Mouse (Mus musculus) myocyte (in vitro differentiated cells): ENCODE results near the gene Ndufb3. TPM values are rescaled to one million over a fixed set of nuclear protein-coding genes. Genes with fewer than 3 reads are reported as not detected.

Experiments used
- H3K27me3 ChIP-seq: one replicate; pipeline ENCODE4 v1.6.1; 2011; ENCODE audit not compliant: control insufficient read depth, insufficient read depth, insufficient read length
- H3K36me3 ChIP-seq: one replicate; pipeline ENCODE4 v1.6.1; 2011; ENCODE audit not compliant: control insufficient read depth, insufficient read depth
- H3K4me2 ChIP-seq: one replicate; pipeline ENCODE4 v1.6.1; 2011; ENCODE audit warnings: low read depth, control low read depth
- H3K4me3 ChIP-seq: one replicate; pipeline ENCODE4 v1.5.1; 2011; ENCODE audit warnings: mild to moderate bottlenecking, control low read depth, moderate library complexity
- H3K79me2 ChIP-seq: one replicate; pipeline ENCODE4 v1.6.1; 2011; ENCODE audit not compliant: control insufficient read depth, insufficient read depth
- H3ac ChIP-seq: one replicate; pipeline ENCODE4 v1.6.1; 2011; ENCODE audit not compliant: control insufficient read depth, insufficient read length
- CEBPB ChIP-seq: IDR thresholded peaks from 2 replicates; pipeline ENCODE4 v1.6.1; 2011; ENCODE audit warnings: mild to moderate bottlenecking, moderate library complexity; ENCODE audit not compliant: poor library complexity, insufficient read depth, severe bottlenecking
- E2F4 ChIP-seq: IDR thresholded peaks from one replicate; pipeline ENCODE4 v1.6.1; 2011; ENCODE audit warnings: mild to moderate bottlenecking, control low read depth, moderate library complexity; ENCODE audit not compliant: insufficient read depth
- MAX ChIP-seq: IDR thresholded peaks from one replicate; pipeline ENCODE4 v1.6.1; 2011; ENCODE audit warnings: low read depth, mild to moderate bottlenecking, control low read depth
- MYOD1 ChIP-seq, 3 experiments: IDR thresholded peaks; one replicate each; pipeline ENCODE4 v1.6.1; 2011; ENCODE audit warnings: control low read depth in 2 of 3, low read depth in 2 of 3, mild to moderate bottlenecking in 2 of 3, moderate library complexity in 1 of 3; ENCODE audit not compliant: insufficient read length in 2 of 3, control insufficient read depth in 1 of 3
- MYOG ChIP-seq, 3 experiments: IDR thresholded peaks; one replicate each; pipeline ENCODE4 v1.6.1; 2011; ENCODE audit warnings: control low read depth in 2 of 3, low read depth in 2 of 3, mild to moderate bottlenecking in 2 of 3; ENCODE audit not compliant: insufficient read length in 2 of 3, control insufficient read depth in 1 of 3, insufficient read depth in 1 of 3
- POLR2A ChIP-seq: IDR thresholded peaks from one replicate; pipeline ENCODE4 v1.6.1; 2011; ENCODE audit warnings: low read depth, mild to moderate bottlenecking, control low read depth, moderate library complexity; ENCODE audit not compliant: insufficient read length
- POLR2AphosphoS2 ChIP-seq: IDR thresholded peaks from one replicate; pipeline ENCODE4 v1.6.1; 2011; ENCODE audit warnings: low read depth, control low read depth; ENCODE audit not compliant: insufficient read length
- REST ChIP-seq: IDR thresholded peaks from one replicate; pipeline ENCODE4 v1.6.1; 2011; ENCODE audit warnings: mild to moderate bottlenecking, control low read depth, moderate library complexity; ENCODE audit not compliant: insufficient read depth, insufficient read length
- SRF ChIP-seq: IDR thresholded peaks from one replicate; pipeline ENCODE4 v1.6.1; 2011; ENCODE audit warnings: low read depth; ENCODE audit not compliant: control insufficient read depth, insufficient read length
- TCF12 ChIP-seq: IDR thresholded peaks from one replicate; pipeline ENCODE4 v1.6.1; 2011; ENCODE audit warnings: mild to moderate bottlenecking, control low read depth; ENCODE audit not compliant: poor library complexity, insufficient read depth, severe bottlenecking
- TCF3 ChIP-seq: IDR thresholded peaks from one replicate; pipeline ENCODE4 v1.6.1; 2011; ENCODE audit warnings: low read depth, control low read depth; ENCODE audit not compliant: insufficient read length
- USF1 ChIP-seq: IDR thresholded peaks from one replicate; pipeline ENCODE4 v1.6.1; 2011; ENCODE audit warnings: low read depth, mild to moderate bottlenecking, control low read depth, moderate library complexity
- polyA plus RNA-seq: library from polyadenylated mRNA; unstranded; fragments of >200 nt; fragmentation: generic; extraction: Trizol; gene quantifications from one replicate; pipeline ENCODE4 v1.2.1, GENCODE M21; 2012; ENCODE audit warnings: missing spikeins

Ndufb3 gene
- polyA plus RNA-seq, 1 experiment: 130 TPM

DNA sequence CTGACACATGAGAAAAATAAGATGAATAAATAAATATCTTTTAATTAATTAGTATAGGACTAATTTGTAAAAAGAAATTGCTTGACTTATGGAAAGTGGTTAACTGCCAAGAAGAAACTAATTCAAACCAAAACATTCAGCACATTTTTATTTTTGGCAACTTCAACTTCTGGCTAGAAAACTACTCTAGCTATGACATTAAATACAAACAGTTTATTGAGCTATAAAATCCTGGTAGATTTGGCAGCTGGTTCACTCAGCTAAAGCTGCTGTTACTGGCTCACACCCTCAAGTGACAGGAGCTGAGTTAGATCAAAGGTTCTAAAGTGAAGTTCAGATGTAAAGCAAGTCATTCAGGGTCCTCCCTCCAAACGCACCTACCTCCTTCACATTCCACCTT, 3.6 kb upstream of the Ndufb3 start:
- H3K79me2 ChIP-seq: peaks cover 81% of the 10 kb centered on the region
- H3K4me2 ChIP-seq: no peak overlapping the region
- H3ac ChIP-seq: no peak overlapping the region
- no peaks in the 10 kb centered on the region for H3K36me3 ChIP-seq
- no peaks in the 10 kb centered on the region for H3K27me3 ChIP-seq
- no peak for TF ChIP-seq MYOD1 (IDR thresholded peaks at IDR 0.05; ENCODE audit: control insufficient read depth in 1 of 3, insufficient read length in 2 of 3, low read depth in 2 of 3)
- H3K4me3 ChIP-seq: no peak overlapping the region

GRCm38 (mm10) chr1:58584271-58584670, 1.9 kb upstream of the Ndufb3 start:
- TF ChIP-seq MYOD1 (IDR thresholded peaks at IDR 0.05; ENCODE audit: control insufficient read depth in 1 of 3, insufficient read length in 2 of 3, low read depth in 2 of 3): no peak
- no peak for TF ChIP-seq SRF
- no peak for TF ChIP-seq REST
- TF ChIP-seq TCF12: no peak
- TF ChIP-seq POLR2AphosphoS2: no peak
- no peak for TF ChIP-seq USF1
- no peak for TF ChIP-seq MAX
- no peak for TF ChIP-seq TCF3
- TF ChIP-seq E2F4: no peak
- no peak for TF ChIP-seq MYOG (IDR thresholded peaks at IDR 0.05; ENCODE audit: control insufficient read depth in 1 of 3, insufficient read depth in 1 of 3, insufficient read length in 2 of 3, low read depth in 2 of 3)
- no peak for TF ChIP-seq CEBPB
- no peak for TF ChIP-seq POLR2A
- peaks cover 78% of the 10 kb centered on the region for H3K79me2 ChIP-seq

GRCm38 (mm10) chr1:58585373-58586170, 612 bp upstream of the Ndufb3 start:
- H3ac ChIP-seq: peak overlapping the region; percentile 63
- H3K79me2 ChIP-seq: peaks cover 70% of the 10 kb centered on the region
- no peaks in the 10 kb centered on the region for H3K36me3 ChIP-seq
- H3K27me3 ChIP-seq: no peaks in the 10 kb centered on the region
- peak overlapping the region; percentile 91 for H3K4me2 ChIP-seq
- TF ChIP-seq SRF (peak; percentile 19), E2F4 (no peak), TCF3 (no peak), REST (no peak), MYOG (IDR thresholded peaks at IDR 0.05; ENCODE audit: control insufficient read depth in 1 of 3, insufficient read depth in 1 of 3, insufficient read length in 2 of 3, low read depth in 2 of 3) (no peak)
- H3K4me3 ChIP-seq: peak overlapping the region; percentile 83

More at GRCm38 (mm10) chr1:58584271-58584670, 1.9 kb upstream of the Ndufb3 start:
- Histone ChIP-seq H3K4me2 (no peak overlapping the region), H3ac (no peak overlapping the region), H3K4me3 (no peak overlapping the region), H3K36me3 (no peaks in the 10 kb centered on the region), H3K27me3 (no peaks in the 10 kb centered on the region)

GRCm38 (mm10) chr1:58587491-58587890, 1.3 kb downstream of the Ndufb3 start:
- Histone ChIP-seq H3K4me2 (peak overlapping the region; percentile 63), H3K27me3 (no peaks in the 10 kb centered on the region), H3K79me2 (peaks cover 53% of the 10 kb centered on the region), H3K36me3 (no peaks in the 10 kb centered on the region), H3ac (no peak overlapping the region), H3K4me3 (peak overlapping the region; percentile 83)
- TF ChIP-seq SRF (no peak), MYOG (IDR thresholded peaks at IDR 0.05; ENCODE audit: control insufficient read depth in 1 of 3, insufficient read depth in 1 of 3, insufficient read length in 2 of 3, low read depth in 2 of 3) (no peak), MAX (no peak), CEBPB (no peak)

GRCm38 (mm10) chr1:58602681-58603080, 16.5 kb downstream of the Ndufb3 start:
- H3K4me3 ChIP-seq: no peak overlapping the region
- H3K4me2 ChIP-seq: no peak overlapping the region
- no peaks in the 10 kb centered on the region for H3K36me3 ChIP-seq
- H3ac ChIP-seq: no peak overlapping the region
- no peaks in the 10 kb centered on the region for H3K27me3 ChIP-seq
- H3K79me2 ChIP-seq: no peaks in the 10 kb centered on the region
- TF ChIP-seq MYOD1 (IDR thresholded peaks at IDR 0.05; ENCODE audit: control insufficient read depth in 1 of 3, insufficient read length in 2 of 3, low read depth in 2 of 3) (no peak), TCF12 (no peak), MYOG (IDR thresholded peaks at IDR 0.05; ENCODE audit: control insufficient read depth in 1 of 3, insufficient read depth in 1 of 3, insufficient read length in 2 of 3, low read depth in 2 of 3) (no peak), REST (no peak)
